Mouse (Mus musculus) liver, adult 2 months (tissue): Measurements from ENCODE around the gene Ccdc77.

Experiments
- CTCF ChIP-seq: fragments of 200-500 bp; IDR thresholded peaks from 2 replicates; pipeline ENCODE4 v1.5.1; 2011; ENCODE audit warnings: low read depth, low read length, control low read depth
- POLR2A ChIP-seq: fragments of 200-500 bp; IDR thresholded peaks from 2 replicates; pipeline ENCODE4 v1.6.1; 2011; ENCODE audit warnings: low read length, control low read depth; ENCODE audit not compliant: insufficient read depth; ENCODE audit errors: extremely low read depth

GRCm38 (mm10) chr6:120302755-120303316 lies 61.3 kb downstream of the Ccdc77 start:
- TF ChIP-seq CTCF: no peak
- no peak for TF ChIP-seq POLR2A
